Mouse (Mus musculus) urinary bladder, postnatal 14 days (tissue): ENCODE measurements around the gene A730049H05Rik.

Experiments used
- DNase-seq: peaks from one replicate; pipeline ENCODE4 v3.0.0; 2021; ENCODE audit warnings: low spot score

Gene A730049H05Rik

DNA sequence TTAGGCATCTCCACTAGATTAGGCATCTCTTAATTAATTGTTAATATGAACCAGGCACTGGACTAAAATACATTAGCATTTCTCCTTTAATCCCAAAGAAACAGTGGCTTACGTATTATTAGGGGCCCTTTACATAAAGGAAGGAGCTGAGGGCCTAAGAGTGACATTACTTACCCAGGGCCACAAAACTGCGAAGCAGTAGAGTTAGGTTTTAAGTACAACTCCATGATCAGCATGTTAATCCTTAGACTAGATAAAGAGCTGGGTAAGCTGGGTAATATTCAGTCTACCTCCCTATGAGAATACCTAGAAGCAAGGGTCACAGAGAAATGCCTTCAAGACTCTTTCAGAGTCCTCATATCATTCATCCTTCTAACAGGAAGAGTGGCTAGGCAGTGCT is 12.9 kb downstream of the A730049H05Rik start:
- DNase-seq, result no peak

DNA sequence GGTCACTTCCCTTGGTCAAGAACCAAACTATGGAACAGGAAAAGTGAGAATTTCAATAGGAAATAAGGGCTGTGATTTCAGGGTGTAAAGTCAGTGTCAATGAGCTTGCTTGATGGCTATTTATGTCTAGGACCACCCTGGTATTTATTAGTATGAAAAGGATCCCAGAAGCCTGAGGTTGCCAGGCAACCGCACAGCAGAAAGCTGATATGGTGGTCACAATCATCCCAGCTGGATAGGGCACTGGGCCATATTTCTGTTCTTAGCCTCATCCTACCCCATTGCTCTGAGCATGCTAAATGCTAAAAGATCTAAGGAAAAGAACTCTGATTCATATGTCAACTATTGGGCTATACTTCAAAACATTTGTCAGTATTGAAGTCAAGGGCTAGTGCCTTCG is 14.8 kb downstream of the A730049H05Rik start:
- DNase-seq, result no peak

DNA sequence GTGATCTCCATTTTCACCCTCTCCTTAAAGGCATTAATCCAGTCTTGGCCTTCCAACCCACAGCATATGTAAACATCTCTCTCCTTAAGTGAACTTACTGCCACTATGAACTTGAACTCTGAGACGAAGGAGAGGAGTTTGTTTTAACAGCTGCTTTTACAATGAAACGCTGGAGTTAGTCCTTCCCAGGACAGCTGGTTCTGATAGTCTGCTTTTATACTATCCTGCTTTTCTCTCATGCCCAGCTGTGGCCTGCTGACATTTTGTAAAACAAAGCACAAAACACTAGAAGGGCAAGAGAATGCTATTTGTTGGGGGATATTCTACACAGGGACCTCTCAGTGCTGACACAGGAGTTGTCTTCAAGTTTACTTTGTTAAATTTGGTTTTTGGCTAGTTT is 25.7 kb downstream of the A730049H05Rik start:
- DNase-seq, result no peak

DNA sequence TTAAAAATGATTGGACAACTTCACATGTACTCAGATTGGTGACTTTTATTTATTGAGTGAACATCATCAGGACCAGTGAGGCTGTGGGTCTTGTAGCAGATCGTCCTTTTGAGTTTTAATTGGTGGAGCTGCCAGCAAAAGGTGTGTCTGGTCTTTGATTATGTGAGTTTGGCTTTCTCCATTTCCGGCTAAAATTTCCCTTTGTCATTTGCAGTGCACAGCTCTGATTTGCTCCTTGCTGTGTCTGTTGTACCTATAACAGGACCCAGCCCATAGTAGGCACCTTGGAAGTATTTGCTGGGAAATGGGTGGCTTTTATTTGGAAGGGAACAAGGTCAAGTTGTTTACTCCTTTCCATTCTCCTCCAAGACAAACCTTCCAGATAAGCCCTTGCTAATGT is 27.2 kb downstream of the A730049H05Rik start:
- no peak for DNase-seq

DNA sequence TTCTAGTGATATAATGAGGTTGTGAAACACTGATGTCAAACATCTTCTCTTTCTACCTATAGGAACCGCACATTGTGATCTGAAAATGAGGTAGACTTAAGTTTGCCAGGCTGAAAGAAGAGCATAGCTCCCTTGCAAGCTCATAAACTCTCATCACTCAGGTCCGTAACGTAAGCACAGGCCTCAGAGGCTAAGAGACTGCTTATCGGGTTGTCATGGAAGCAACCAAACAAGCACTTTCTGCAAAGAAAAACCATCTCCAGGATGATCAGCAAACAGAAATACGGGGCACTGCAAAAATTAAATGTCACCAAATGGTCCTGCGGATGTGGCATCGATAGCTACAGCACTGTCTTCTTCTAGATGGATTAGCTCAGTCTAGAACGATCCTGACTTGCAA is 29.6 kb downstream of the A730049H05Rik start:
- DNase-seq, result no peak

DNA sequence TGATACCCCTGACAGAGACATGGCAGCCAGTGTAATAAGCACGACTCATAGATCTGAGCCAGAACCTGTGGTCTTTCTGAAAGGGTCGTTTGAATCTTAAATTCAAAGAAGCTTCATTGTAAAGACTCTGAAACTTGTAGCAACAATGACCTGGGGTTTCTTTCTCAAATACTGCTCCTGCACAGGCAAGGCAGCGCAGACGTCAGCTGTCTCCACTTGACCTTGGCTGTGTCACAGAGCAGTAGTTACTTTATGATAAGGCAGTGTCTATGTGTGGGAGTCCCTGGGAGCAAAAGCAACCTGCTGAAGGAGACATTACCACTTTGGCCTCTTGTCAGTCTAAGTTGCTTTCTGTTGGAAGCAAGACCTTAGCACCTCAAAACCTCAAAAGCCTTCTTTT is 30.3 kb downstream of the A730049H05Rik start:
- no peak for DNase-seq

DNA sequence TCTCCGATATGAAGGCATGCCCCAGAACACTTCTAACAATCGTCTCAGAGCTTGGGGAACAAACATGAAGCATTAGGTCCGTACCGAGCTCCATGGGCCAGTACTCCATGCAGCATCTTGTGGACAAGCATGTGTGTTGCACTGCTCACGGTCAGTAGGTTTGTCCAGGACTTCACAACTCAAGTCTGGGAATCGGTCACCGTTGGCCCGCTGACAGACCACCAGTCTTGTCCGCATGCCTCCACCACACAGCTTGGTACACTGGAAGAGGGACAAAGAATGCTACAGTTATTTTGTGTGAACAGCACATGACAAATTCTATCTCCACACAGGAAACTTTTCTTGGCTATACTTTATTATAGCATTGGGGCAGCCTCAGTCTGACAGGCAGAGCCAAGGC is 32.9 kb downstream of the A730049H05Rik start:
- DNase-seq, result no peak

DNA sequence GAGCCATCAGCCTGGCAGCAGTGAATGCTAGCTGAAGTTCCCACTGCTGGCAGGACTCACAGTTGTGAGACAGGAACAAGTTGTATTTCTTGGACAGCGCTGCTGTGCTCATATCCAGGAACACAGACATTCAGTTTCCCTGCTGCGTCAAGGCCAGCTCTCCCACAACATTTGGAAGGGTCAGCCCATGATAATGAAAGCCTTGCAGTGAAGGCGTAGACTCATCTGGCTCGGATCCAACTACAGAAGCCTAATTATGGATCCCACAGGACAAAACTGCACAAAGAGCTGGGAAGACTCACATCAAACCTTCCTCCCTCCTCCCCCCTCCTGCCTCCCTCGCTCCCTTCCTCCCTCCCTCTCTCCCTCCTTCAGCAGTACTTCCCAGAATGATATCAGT is 34.0 kb downstream of the A730049H05Rik start:
- DNase-seq, result peak; percentile 70

DNA sequence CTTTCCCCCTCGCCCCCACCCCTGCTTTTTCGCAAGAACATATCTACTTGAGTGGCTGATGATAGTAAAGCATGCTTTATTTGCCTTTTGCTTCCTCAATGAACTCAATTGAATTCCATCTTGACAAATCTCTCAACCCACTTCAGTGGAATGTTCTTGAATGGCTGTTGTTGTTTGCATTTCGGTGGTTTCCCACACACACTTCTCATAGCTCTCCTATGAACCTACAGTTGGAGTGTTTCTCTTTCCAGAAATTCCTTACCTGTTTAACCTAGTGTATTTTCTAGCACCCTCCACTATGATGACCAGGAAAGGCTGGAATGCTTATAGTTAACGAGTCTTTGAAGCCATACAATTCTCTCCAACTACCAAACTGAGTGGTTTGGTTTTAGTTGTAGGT is 38.6 kb downstream of the A730049H05Rik start:
- DNase-seq, result no peak

DNA sequence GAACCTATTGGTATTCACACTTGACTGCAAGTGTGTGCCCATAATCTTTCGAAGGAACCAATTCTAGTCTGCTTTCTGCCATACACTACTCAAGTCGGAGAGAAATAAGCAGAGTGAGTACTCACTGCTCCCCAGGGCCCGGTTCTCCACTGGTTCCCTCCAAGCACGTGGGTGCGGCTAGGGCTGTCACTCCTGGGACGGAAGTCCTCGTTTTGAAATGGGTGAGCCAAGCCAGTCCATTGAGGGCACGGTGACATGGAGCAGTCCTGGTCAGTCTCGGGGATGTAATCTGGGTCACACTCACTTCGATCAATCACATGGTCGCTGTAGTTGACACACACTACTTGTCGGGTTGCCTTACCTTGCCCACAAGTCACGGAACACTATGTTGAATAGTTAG is 41.5 kb downstream of the A730049H05Rik start:
- DNase-seq, result no peak

DNA sequence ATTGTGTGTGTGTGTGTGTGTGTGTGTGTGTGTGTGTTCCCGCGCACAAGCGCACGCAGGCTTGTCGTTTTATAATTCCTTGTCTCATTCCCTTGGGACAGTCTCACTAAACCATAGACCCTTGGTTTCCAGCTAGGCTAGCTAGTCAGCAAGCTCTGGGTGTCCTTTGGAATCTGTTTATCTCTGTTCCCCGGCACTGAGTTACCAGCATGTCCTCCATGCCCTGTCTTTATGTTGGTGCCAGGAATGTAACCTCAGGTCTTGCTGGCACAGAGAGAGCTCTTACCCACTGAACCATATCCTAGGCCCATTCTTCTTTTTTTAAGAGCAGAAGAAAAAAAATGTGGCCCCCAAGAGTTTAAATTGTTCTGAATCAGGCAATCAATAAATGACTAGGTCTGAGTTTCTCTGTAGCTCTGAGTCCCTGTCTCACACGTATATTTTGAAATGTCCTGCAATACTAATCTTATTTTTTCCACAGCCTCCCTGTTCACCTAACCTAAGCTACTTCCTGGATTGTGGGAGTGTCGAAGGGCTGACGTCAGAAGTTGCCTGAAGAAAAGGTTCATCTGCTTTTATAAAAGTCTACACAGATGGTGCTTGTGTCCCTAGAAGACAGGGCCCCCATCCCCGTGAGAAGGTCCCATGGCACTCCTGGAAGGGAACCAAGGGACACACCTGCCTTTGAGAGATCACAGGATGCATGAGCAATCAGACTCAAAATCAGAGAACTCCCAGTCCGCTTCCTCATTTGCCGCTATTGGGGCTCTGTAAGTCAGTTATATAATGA is 42.6 kb downstream of the A730049H05Rik start:
- DNase-seq, result no peak

DNA sequence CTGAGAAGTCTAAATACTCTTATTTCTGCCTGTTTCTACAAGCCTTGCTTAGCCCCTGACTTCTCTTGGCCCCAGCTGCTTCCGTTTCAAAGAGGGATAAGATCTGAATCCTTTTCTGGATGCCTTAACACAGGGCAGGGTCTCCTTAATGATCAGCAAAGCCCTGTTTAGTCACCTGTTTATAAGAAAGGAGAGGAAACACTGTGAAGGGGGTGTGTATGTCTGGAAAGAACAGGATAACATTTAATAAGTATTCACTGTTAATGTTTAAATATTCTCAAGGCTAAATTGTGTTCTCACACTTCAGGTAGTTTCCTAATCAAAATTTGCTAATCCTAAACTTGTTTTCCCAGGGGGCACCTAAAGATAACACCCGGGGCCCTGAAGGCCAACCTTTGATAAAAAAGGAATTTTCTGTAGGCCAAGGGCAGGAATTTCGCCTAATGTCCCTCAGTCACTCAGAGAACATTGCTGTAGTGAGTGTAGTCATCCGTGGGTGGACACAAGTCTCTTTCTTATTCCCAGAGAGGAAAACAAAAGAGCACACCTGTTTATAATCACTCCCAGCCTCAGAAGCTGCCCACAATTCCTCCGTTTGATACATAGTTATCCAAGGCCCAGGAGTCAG is 44.1 kb downstream of the A730049H05Rik start:
- no peak for DNase-seq

DNA sequence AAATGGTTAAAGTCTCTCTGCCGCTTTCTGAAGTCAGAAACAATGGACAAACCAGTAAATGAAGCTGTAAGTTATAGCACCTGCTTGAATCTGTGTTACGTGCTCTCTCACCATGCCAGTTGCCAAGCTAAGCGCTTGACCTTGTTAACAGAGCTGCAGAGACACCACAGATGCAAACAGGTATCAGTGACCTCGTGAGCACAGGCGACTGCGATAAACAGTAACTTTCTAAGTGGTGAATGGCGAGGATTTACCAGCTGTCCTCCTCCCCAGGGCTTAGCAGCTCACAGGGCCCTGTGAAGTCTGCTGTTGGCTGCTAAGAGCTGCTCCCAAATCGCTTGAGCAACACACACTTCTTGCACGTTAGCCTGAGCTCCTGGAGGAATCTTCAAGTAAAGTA is 46.3 kb downstream of the A730049H05Rik start:
- DNase-seq, result no peak

DNA sequence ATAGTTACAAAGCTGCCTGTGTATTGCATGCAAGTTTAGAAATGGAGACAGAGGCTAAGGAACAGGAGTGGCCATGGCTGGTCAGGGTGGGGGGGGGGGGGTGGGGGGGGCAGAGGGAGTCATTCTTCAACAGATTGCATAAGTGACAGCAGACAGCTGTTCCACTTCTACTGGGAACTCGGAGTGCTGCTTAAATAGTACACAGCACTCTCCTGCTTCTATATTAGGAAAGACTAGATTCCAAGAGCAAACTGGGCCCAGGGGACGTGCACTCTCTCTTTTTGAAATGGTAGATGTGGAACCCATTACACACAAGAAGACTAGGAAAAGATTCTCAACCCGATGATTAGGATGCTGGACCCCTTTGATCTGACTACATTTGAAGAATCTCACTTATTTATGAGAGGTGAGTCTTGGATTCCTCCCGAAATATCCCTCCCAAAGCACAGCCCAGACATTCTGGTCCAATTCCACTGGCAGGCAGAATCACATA is 52.9 kb downstream of the A730049H05Rik start, which contains the start of gene Gm15737:
Gene Gm15737 (plus strand): TSS at position 269 of the 493 bp plus-strand sequence.
- peak; percentile 53 for DNase-seq

DNA sequence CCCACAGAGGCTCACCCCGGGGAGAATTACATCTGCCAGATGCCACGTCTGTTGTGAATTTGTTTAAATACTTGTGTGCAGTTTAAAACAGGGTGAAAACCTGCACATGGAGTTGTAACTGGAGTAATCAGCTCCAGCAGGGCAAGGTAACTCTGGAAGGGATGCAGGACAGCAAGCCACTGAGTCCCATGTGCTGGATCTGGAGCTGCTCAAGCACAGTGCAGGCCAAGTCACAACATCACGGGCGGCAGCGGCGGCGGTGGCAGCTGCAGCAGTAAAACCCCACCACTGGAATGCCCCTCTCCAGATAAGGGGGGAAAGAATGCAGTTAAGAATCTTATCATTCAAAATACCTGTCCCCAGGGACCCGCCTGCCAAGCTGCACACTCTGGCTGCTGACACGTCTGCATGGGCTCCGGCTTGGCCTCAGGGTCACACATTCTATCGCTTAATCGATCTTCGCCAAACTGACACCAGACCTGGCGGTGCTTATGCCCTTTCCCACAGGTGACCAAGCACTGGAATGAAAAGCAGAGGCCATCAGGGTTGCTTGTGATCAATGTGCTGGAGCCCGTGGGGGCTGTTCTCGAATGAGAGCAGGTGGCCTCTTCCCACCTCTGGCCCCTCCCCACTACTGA is 53.4 kb downstream of the A730049H05Rik start:
- no peak for DNase-seq

DNA sequence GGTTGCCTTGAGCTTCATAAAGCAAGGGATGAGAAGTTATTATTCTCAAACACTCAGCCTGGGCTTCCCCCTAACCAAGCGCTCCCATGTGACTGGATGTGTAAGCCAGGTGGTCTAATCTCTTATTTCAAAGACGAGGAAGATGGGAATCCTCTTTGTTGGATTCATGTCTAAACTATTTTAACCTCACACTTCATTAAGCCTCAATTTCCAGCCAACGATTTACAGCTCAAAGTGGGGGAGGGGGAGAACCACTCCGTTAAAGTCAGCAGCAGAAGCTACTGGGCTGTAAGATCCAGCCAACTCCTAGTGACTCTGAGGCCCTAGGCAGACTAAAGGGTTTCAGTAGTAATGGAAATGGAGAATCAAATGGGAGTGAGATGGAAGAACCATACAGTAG is 55.5 kb downstream of the A730049H05Rik start:
- no peak for DNase-seq

DNA sequence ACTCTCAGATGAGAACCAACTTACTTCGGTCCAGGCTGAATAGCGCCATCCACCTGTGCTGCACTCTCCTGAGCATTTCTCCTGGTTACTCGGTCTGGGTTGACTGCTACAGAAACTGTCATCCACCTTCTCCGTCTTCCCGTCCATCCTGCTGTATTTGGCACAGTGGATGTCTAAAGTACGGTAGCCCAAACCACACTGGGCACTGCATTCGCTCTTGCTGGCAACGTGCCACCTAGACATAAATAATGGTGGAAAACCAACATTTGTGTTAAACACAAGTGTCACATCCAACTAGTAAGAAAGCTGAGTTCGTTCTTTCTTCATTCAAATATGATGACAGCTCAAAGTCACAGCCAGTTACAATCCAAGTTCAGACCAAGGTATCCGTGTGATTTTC is 56.5 kb downstream of the A730049H05Rik start:
- DNase-seq, result no peak

DNA sequence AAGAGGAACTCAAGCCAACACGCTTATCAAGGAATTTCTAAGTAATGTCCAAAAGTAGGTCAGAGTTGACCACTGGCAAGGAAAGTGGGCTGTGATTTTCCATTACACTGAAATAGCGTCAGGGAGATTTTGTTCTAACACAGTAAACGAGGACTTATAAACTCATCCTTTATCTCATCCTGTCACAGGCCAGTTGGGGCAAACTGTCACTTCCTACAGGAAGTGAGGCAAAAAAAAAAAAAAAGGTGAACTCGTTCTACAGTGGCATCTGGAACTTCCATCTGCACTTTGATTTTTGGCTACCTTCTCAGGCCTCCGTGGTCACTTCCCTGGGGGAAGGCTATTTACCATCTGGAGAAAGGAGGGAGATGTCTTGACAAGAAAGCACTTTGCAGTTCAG is 58.6 kb downstream of the A730049H05Rik start:
- no peak for DNase-seq

DNA sequence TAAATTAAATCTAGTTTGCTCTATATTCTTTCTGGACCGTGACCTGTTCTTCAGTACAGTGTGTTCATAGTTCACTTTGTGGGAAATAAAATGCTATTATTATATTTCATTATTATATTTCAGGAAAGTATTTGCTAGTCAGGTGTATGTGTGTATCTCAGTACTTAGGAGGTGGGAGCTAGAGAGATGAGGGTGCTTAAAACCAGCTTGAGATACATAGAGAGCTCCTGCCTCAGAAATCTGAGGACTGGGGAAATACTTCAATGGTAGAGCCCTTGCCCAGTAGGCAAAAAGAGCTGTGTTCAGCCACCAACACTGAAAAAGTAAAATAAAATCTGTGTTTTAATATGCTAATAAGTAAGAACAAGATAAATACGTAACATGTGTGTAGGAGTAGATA is 59.1 kb downstream of the A730049H05Rik start:
- no peak for DNase-seq

DNA sequence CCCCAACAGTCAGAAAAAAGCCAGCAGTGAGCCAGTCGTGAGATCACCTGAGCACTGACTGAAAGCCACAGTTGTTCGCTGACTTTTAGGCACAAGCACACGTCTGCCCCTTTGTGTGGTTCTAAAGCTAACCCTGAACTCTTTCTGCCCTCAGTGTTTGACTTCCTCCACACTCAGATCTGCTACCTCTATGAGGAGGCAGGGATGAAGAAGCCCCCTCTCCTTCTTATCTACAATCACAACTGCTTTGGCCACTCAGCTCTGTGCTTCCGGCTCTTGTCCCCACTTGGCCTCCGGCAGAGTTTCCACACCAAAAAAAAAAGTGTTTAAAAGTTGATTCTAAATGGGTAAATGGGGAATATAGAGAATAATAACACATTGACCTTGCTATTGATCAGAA is 59.8 kb downstream of the A730049H05Rik start:
- no peak for DNase-seq

DNA sequence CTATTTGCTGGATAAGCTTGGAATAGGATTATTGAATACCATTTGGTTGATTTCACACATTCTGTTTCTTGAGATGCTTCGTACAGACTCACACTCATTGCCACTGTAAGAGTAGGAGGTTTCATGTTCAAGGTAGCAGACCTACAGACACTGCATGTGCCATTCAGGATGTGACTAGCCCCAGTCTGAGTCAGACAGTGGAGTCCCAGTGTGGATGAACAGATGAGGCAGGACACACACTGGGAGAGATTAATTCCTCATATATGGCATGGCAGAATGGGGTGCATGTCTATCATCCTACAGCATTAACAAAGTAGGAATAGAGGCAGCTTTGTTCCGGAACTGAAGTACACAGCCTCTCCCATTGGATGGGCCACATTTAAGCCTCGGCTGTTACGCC is 61.0 kb downstream of the A730049H05Rik start:
- DNase-seq, result no peak

DNA sequence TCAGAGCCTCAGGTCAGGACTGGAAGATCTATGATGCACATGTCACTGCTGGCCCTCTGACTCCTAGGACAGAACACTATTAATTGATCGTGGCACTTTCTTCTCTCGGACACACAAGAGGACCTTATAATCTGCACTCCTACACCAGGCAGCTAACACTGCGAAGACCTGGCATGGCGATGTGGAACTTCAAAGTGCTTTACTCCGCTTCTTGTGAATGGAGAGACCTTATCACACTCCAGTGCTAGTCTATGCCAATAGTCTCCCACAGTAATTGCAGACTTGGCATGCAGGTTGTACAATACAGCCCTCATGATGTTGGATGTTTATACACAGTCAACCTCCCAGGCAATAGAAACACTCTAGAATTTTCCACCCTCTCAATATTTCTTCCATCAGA is 62.5 kb downstream of the A730049H05Rik start:
- no peak for DNase-seq

DNA sequence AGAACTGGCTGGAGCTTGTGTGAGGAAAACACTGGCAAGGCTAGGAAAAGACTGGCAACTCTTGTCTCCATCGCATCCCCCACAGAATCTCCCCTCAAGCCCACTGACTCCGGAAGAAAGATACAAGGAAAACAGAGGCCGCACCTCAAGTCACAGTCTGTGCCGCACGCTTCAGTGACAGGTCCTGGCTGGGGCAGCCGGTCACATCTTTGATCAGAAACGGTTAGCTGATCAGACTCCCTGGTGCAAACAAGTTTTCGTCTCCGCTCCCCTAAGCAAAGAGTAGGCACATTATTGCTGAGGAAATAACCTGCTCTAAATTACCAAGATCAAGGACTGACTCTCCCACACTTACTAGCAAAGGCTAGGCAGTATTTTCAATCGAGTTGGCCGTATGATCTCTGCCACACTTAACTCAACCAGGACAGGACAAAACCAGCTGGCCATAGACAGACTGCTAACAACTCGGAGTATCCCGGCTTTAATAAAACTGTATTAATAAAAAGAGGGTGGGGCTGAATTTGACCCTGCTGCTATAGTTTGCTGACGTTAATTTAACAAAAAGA is 63.5 kb downstream of the A730049H05Rik start:
- no peak for DNase-seq
